Mouse (Mus musculus): ENCODE measurements around the gene Oaz1.

GRCm38 (mm10) chr10:80831136-80831535 lies 4.7 kb downstream of the Oaz1 start:
- TF ChIP-seq CTCF (conservative IDR thresholded peaks at IDR 0.05; ENCODE audit: insufficient read depth, insufficient read length, low read depth, low read length) (no peak), POLR2A (IDR thresholded peaks at IDR 0.05; ENCODE audit: low read depth, low read length) (no peak)
